8 mouse cellular contexts compared by ENCODE assay signal in genomic region chr8:119862390-119862734, GRCm38 (mm10). TPM values are rescaled to one million over a fixed set of nuclear protein-coding genes. Genes with fewer than 3 reads are reported as not detected.
DNase-seq lines count a peak whose midpoint lies in the region; ATAC-seq and TF ChIP-seq lines count a peak whose summit lies in the region.

No protein-coding gene starts in this region.

- H3K36me3 ChIP-seq in heart, embryonic 11.5 days (ENCODE audit: control insufficient read depth, insufficient read depth, low read length): no peaks in the 10 kb centered on the region; the same call in 1 of the 2 replicates
- no peaks in the 10 kb centered on the region for H3K36me3 ChIP-seq in C2C12 (ENCODE audit: control insufficient read depth, insufficient read depth)
- H3K36me3 ChIP-seq in forebrain, embryonic 11.5 days (ENCODE audit: control insufficient read depth, insufficient read depth, low read length): no peaks in the 10 kb centered on the region
- no peaks in the 10 kb centered on the region for H3K36me3 ChIP-seq in liver, embryonic 12.5 days

- no peak for DNase-seq in heart, postnatal 14 days
- no peak for DNase-seq in forebrain, embryonic 11.5 days (ENCODE audit: low spot score)
- DNase-seq in natural killer cell, adult 2 months (ENCODE audit: low spot score in 2 of 2): no peak
- no peak for DNase-seq in right cerebral cortex, postnatal 36 days (ENCODE audit: low spot score in 2 of 2)
- DNase-seq in left cerebral cortex, postnatal 25 days (ENCODE audit: low spot score in 2 of 2): no peak

- peaks cover 6% of the 10 kb centered on the region for H3K4me1 ChIP-seq in heart, embryonic 11.5 days (ENCODE audit: control insufficient read depth, insufficient read depth, low read length)
- no peaks in the 10 kb centered on the region; the same call in 1 of the 2 replicates for H3K4me1 ChIP-seq in forebrain, embryonic 11.5 days (replicated peaks; ENCODE audit: control insufficient read depth, insufficient read depth, low read length)
- peaks cover 48% of the 10 kb centered on the region for H3K4me1 ChIP-seq in liver, embryonic 12.5 days

- no peaks in the 10 kb centered on the region for H3K79me2 ChIP-seq in C2C12 (ENCODE audit: control insufficient read depth, insufficient read depth)

- H3K79me3 ChIP-seq in C2C12 (ENCODE audit: low read depth): no peaks in the 10 kb centered on the region

- 1% methylated on average over 19 of the region's 19 CpGs for WGBS in heart, embryonic 11.5 days (ENCODE audit: insufficient replicate concordance)
- under 1% methylated on average over 19 of the region's 19 CpGs for WGBS in forebrain, embryonic 11.5 days
- WGBS in liver, embryonic 12.5 days (ENCODE audit: insufficient replicate concordance): 0% methylated on average over 19 of the region's 19 CpGs

- no peak for TF ChIP-seq CTCF in C2C12 (IDR thresholded peaks at IDR 0.05; ENCODE audit: control insufficient read depth, insufficient read depth, insufficient read length)

- H3K27me3 ChIP-seq in heart, embryonic 11.5 days (ENCODE audit: control insufficient read depth, insufficient read depth, low read length): peaks cover 14% of the 10 kb centered on the region
- peaks cover 5% of the 10 kb centered on the region for H3K27me3 ChIP-seq in C2C12 (ENCODE audit: control insufficient read depth, insufficient read depth, insufficient read length)
- H3K27me3 ChIP-seq in forebrain, embryonic 11.5 days (ENCODE audit: control insufficient read depth, insufficient read depth, low read length): no peaks in the 10 kb centered on the region
- H3K27me3 ChIP-seq in liver, embryonic 12.5 days (replicated peaks): peaks cover 13% of the 10 kb centered on the region

- ATAC-seq in heart, embryonic 11.5 days (replicated peaks; ENCODE audit: insufficient number of reproducible peaks, low FRiP score, low TSS enrichment): peak; percentile 27; the same call in 1 of the 2 replicates
- no peak; the same call in 1 of the 2 replicates for ATAC-seq in forebrain, embryonic 11.5 days (replicated peaks; ENCODE audit: low FRiP score)
- no peak for ATAC-seq in liver, embryonic 12.5 days

- no peaks in the 10 kb centered on the region for H3K9me3 ChIP-seq in heart, embryonic 11.5 days (replicated peaks; ENCODE audit: control insufficient read depth, low read length)
- no peaks in the 10 kb centered on the region for H3K9me3 ChIP-seq in forebrain, embryonic 11.5 days (ENCODE audit: control insufficient read depth, low read length)
- no peaks in the 10 kb centered on the region for H3K9me3 ChIP-seq in liver, embryonic 12.5 days (replicated peaks)

- intact Hi-C loops in heart, postnatal 14 days (cut with DNase I): no loop called here
- intact Hi-C loops in left cerebral cortex, postnatal 25 days (cut with DNase I): loop anchor here (5.0 kb wide), 1 partner anchor 210 kb away; no protein-coding TSS in a partner anchor

- H3K27ac ChIP-seq in heart, embryonic 11.5 days (ENCODE audit: low read depth, low read length): no peak overlapping the region
- no peak overlapping the region for H3K27ac ChIP-seq in forebrain, embryonic 11.5 days (ENCODE audit: low read depth, low read length)
- H3K27ac ChIP-seq in liver, embryonic 12.5 days: peak overlapping the region; percentile 70

- H3K4me2 ChIP-seq in heart, embryonic 11.5 days: peak overlapping the region; percentile 85
- H3K4me2 ChIP-seq in forebrain, embryonic 11.5 days (ENCODE audit: low read depth, low read length, severe bottlenecking): peak overlapping the region; percentile 67
- peak overlapping the region; percentile 99 for H3K4me2 ChIP-seq in liver, embryonic 12.5 days

- peak overlapping the region; percentile 81 for H3K9ac ChIP-seq in heart, embryonic 11.5 days (ENCODE audit: low read depth, low read length)
- peak overlapping the region; percentile 85 for H3K9ac ChIP-seq in forebrain, embryonic 11.5 days (ENCODE audit: low read length)
- peak overlapping the region; percentile 82 for H3K9ac ChIP-seq in liver, embryonic 12.5 days

- H3ac ChIP-seq in C2C12 (ENCODE audit: control insufficient read depth, insufficient read length, low read depth): peak overlapping the region; percentile 85

- H3K4me3 ChIP-seq in heart, embryonic 11.5 days (ENCODE audit: low read depth, low read length): peak overlapping the region; percentile 74
- peak overlapping the region; percentile 40 for H3K4me3 ChIP-seq in C2C12 (ENCODE audit: insufficient read depth, poor library complexity, severe bottlenecking)
- peak overlapping the region; percentile 73 for H3K4me3 ChIP-seq in forebrain, embryonic 11.5 days (ENCODE audit: low read depth, low read length)
- peak overlapping the region; percentile 75 for H3K4me3 ChIP-seq in liver, embryonic 12.5 days

TF ChIP-seq in C2C12, 6 proteins besides CTCF, POLR2A, EP300 and RAD21:
- no peak for TF ChIP-seq MAX (IDR thresholded peaks at IDR 0.05)
- no peak for TF ChIP-seq MYOG (IDR thresholded peaks at IDR 0.05; ENCODE audit: control insufficient read depth, extremely low read depth, insufficient read length)
- TF ChIP-seq CEBPB (IDR thresholded peaks at IDR 0.05; ENCODE audit: low read depth): no peak
- TF ChIP-seq FOSL1 (IDR thresholded peaks at IDR 0.05; ENCODE audit: insufficient read depth, low read length, poor library complexity, severe bottlenecking): no peak
- TF ChIP-seq USF1 (IDR thresholded peaks at IDR 0.05; ENCODE audit: low read depth): no peak
- no peak for TF ChIP-seq MYOD1 (IDR thresholded peaks at IDR 0.05; ENCODE audit: control insufficient read depth, insufficient read length, low read depth)

RNA-seq across cellular contexts. Expression of gene Klhl36, which starts 0.3 kb away (rescaled TPM):
- polyA plus RNA-seq in heart, embryonic 11.5 days (2014; fragmentation: Nextera tagmentation; extraction: Ambion mirVana): 8.6 and 8.9 TPM in 2 replicates
- 1 to 10 TPM; 3.7 TPM for total RNA-seq in heart, postnatal 14 days (2021)
- 2.7 TPM for polyA plus RNA-seq in C2C12 (2012; fragmentation: generic; extraction: Trizol)
- 7.3 and 9.9 TPM in 2 replicates for polyA plus RNA-seq in forebrain, embryonic 11.5 days (2014; fragmentation: Nextera tagmentation; extraction: Ambion mirVana)
- 7.0 and 7.7 TPM in 2 replicates for polyA plus RNA-seq in liver, embryonic 12.5 days (2016; fragmentation: Nextera tagmentation; extraction: Ambion mirVana)
- 1 to 10 TPM; 5.4 to 6.0 TPM for total RNA-seq in left cerebral cortex, postnatal 25 days (2021)

RNA-seq across cellular contexts. Expression of gene Cotl1, which starts 22.0 kb away (rescaled TPM):
- polyA plus RNA-seq in heart, embryonic 11.5 days (2014; fragmentation: Nextera tagmentation; extraction: Ambion mirVana): 110 and 142 TPM in 2 replicates
- 10 to 100 TPM; 26.1 to 29.3 TPM for total RNA-seq in heart, postnatal 14 days (2021)
- polyA plus RNA-seq in C2C12 (2012; fragmentation: generic; extraction: Trizol): 453 TPM
- 167 and 251 TPM in 2 replicates for polyA plus RNA-seq in forebrain, embryonic 11.5 days (2014; fragmentation: Nextera tagmentation; extraction: Ambion mirVana)
- 46.5 and 49.5 TPM in 2 replicates for polyA plus RNA-seq in liver, embryonic 12.5 days (2016; fragmentation: Nextera tagmentation; extraction: Ambion mirVana)
- total RNA-seq in left cerebral cortex, postnatal 25 days (2021): 10 to 100 TPM; 57.2 to 62.6 TPM

RNA-seq across cellular contexts. Expression of gene Usp10, which starts 47.8 kb away (rescaled TPM):
- polyA plus RNA-seq in heart, embryonic 11.5 days (2014; fragmentation: Nextera tagmentation; extraction: Ambion mirVana): 99.2 and 104 TPM in 2 replicates
- total RNA-seq in heart, postnatal 14 days (2021): 10 to 100 TPM; 48.1 to 49.2 TPM
- polyA plus RNA-seq in C2C12 (2012; fragmentation: generic; extraction: Trizol): 101 TPM
- 209 and 210 TPM in 2 replicates for polyA plus RNA-seq in forebrain, embryonic 11.5 days (2014; fragmentation: Nextera tagmentation; extraction: Ambion mirVana)
- 124 and 136 TPM in 2 replicates for polyA plus RNA-seq in liver, embryonic 12.5 days (2016; fragmentation: Nextera tagmentation; extraction: Ambion mirVana)
- total RNA-seq in left cerebral cortex, postnatal 25 days (2021): 10 to 100 TPM; 84.4 to 84.7 TPM

RNA-seq across cellular contexts. Expression of gene Gm20388, which starts 48.3 kb away (rescaled TPM):
- polyA plus RNA-seq in heart, embryonic 11.5 days (2014; fragmentation: Nextera tagmentation; extraction: Ambion mirVana): 6.4 TPM in 1 of 2 replicates, not detected in the other
- total RNA-seq in heart, postnatal 14 days (2021): under 1 TPM in 1 of 2 experiments, not detected in 1; 0.24 TPM
- polyA plus RNA-seq in C2C12 (2012; fragmentation: generic; extraction: Trizol): 15.0 TPM
- not detected in 2 replicates for polyA plus RNA-seq in forebrain, embryonic 11.5 days (2014; fragmentation: Nextera tagmentation; extraction: Ambion mirVana)
- polyA plus RNA-seq in liver, embryonic 12.5 days (2016; fragmentation: Nextera tagmentation; extraction: Ambion mirVana): not detected in 2 replicates
- 10 to 100 TPM in 1 of 2 experiments, not detected in 1; 18.6 TPM for total RNA-seq in left cerebral cortex, postnatal 25 days (2021)
